Mouse (Mus musculus): ENCODE measurements at regions not wholly inside any gene's neighbourhood (a gene's known extent, or its start where the extent isn't known, plus 50 kb on each side); places are given as distances from the start of the nearest gene placed in this dataset.

DNA sequence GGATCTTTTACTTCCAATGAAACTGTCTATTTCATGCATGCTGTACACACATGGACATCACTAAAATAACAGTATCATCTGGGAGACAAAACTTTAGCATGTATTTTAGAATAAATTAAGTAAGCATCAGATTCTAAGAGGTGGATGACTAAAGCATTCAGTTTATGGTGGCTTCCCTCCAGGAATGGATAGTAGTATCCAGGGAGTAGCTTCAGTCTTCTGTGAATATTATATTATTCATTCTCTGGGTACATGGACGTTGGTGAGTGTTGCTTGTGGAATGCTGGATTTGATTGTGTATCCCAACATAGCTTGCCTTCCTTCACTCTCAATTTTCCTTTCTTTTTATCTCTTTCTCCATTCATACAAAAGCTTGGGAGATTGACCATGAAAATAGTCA, 630.0 kb downstream of the Ppargc1a start:
- CTCF ChIA-PET = interaction anchor here in 1 of 4 experiments (0.6 kb wide), 1 partner anchor 436 kb away, joined by 3 read pairs; no protein-coding TSS in a partner anchor

DNA sequence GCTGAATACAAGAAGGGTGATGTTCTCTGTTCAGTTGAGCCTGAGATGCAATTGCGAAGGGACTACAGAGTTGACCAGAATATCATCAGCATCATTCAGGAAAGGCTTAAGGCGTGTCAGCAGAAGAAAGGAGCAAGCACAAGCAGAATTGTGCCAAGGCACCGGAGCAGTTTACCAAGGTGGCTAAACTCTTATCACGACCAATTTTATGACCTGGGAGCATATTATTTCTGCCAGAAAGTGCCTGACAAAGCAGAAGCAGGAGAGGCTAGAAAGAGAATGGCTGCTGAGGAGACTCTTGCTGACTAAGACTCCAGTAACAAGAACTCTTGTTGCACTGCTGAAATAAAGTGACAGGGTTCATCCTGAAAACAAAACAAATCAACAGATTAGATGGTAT, 645.9 kb downstream of the Ppargc1a start:
- ChIA-PET POLR2A (no interaction called here), CTCF (no interaction called here)

More for the DNA sequence above, 630.0 kb downstream of the Ppargc1a start:
- POLR2A ChIA-PET = no interaction called here

DNA sequence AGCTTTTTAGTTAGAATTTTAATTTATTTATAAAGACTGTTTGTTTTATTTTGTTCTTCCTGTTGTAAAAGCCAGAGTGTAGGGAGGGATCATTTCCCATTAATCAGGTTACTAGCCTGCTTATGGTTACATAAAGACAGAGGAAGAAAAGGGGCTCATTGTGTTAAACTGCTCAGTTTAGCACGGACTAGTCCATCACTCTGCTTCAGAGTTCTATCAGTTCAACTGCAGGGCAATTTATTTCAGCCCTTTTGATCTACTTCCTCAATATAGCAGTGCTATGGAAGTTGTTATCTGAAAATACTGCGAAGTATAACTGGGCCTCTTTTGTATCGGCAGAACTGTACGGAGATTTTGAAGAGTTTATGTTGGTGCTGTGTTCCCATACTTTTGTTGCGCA, 651.2 kb downstream of the Ppargc1a start:
- ChIA-PET CTCF (no interaction called here), POLR2A (no interaction called here)

DNA sequence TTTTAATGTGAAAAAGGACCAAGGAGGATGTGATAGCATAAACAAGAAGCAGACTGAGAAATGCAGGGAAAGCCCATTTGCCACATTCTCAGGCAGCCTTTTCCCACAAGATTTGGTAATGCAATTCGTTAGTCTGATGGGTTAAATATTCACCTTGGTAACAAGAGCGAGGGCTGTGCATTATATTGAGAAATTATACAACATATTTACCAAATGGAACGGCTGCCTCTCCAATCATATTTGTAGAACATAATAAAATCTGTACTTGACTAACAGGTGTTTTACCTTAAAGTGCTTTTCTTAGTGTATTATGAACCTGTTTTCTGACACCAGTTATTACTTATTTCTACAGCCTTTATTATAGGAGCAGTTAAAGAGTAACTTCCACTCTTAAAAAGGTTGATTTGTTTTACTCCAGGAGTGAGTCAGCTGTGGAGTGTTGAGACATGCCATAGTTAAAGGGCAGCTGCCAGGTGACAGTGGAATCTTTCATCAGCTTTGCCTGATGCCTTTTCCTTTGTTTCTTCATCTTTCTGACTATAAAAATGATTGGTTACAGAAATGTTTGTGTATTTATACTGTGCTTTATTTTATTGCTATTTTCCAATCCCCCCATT, 652.2 kb downstream of the Ppargc1a start:
- ChIA-PET CTCF (no interaction called here), POLR2A (interaction anchor here in 1 of 4 experiments (0.6 kb wide), 1 partner anchor 331 kb away, joined by 3 read pairs; no protein-coding TSS in a partner anchor)

DNA sequence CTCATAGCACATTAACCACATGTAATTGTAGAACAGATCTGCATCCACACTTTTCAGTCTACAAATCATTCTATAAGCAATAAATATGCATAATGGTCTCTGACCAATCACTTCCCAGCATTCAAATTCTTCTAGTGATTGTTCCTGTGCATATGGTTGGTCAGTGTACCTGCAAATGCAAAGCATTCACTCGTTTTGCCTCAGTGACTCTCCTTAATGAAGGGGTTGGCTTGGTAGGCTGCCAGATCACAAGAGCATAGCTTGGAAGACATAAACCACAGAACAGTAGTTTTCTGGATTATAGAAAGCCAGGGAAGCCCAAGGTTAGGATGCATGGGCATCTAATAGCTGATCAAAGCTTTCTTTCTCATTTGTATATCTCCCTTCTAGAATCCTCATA, 662.7 kb downstream of the Ppargc1a start:
- CTCF ChIA-PET = no interaction called here
- POLR2A ChIA-PET = no interaction called here
